Mouse (Mus musculus) layer of hippocampus, postnatal 10 days (tissue): ENCODE measurements around the gene N4bp2l2. TPM values are rescaled to one million over a fixed set of nuclear protein-coding genes. Genes with fewer than 3 reads are reported as not detected.

ENCODE experiments used
- DNase-seq, 2 experiments: peaks; one replicate each; pipeline ENCODE4 v3.0.0; 2021; ENCODE audit warnings: low spot score in 2 of 2
- total RNA-seq, 2 experiments: library from RNA; stranded (reverse); gene quantifications; 2 replicates each; pipeline ENCODE4 v1.2.3; 2021

The N4bp2l2 gene
- total RNA-seq, 2 experiments from 2014 or later = 72.9 to 77.5 TPM

GRCm38 (mm10) chr5:150598202-150599119 is 67.5 kb downstream of the N4bp2l2 start:
- DNase-seq = no peak

- DNase-seq = no peak
Observed at GRCm38 (mm10) chr5:150597088-150597487, 68.9 kb downstream of the N4bp2l2 start, which contains the start of gene N4bp2l1. N4bp2l1 (minus strand) TSS chr5:150597188.

GRCm38 (mm10) chr5:150595366-150596016 is 70.5 kb downstream of the N4bp2l2 start:
- DNase-seq = no peak

- DNase-seq = peak in 1 of 2 experiments; percentile 23
Observed at GRCm38 (mm10) chr5:150594649-150595339, 71.2 kb downstream of the N4bp2l2 start.

- peak; percentile 69 for DNase-seq
Observed at GRCm38 (mm10) chr5:150593756-150594648, 72.0 kb downstream of the N4bp2l2 start.

- peak; percentile 37 to 59 for DNase-seq
Observed at GRCm38 (mm10) chr5:150592904-150593755, 72.9 kb downstream of the N4bp2l2 start.

- DNase-seq = no peak
Observed at GRCm38 (mm10) chr5:150592186-150592903, 73.6 kb downstream of the N4bp2l2 start.

GRCm38 (mm10) chr5:150589945-150590344 is 76.0 kb downstream of the N4bp2l2 start:
- no peak for DNase-seq

GRCm38 (mm10) chr5:150584337-150584729 is 81.7 kb downstream of the N4bp2l2 start:
- no peak for DNase-seq

- no peak for DNase-seq
Observed at GRCm38 (mm10) chr5:150583622-150584336, 82.2 kb downstream of the N4bp2l2 start.

GRCm38 (mm10) chr5:150583181-150583580 is 82.8 kb downstream of the N4bp2l2 start:
- DNase-seq = no peak

- DNase-seq = no peak
Observed at GRCm38 (mm10) chr5:150581180-150581579, 84.8 kb downstream of the N4bp2l2 start.

- no peak for DNase-seq
Observed at GRCm38 (mm10) chr5:150578613-150579171, 87.3 kb downstream of the N4bp2l2 start.

- no peak for DNase-seq
Observed at GRCm38 (mm10) chr5:150576832-150577231, 89.2 kb downstream of the N4bp2l2 start.

GRCm38 (mm10) chr5:150574885-150575284 is 91.1 kb downstream of the N4bp2l2 start:
- no peak for DNase-seq

GRCm38 (mm10) chr5:150574403-150574802 is 91.6 kb downstream of the N4bp2l2 start:
- DNase-seq = no peak

- no peak for DNase-seq
Observed at GRCm38 (mm10) chr5:150570496-150571219, 95.3 kb downstream of the N4bp2l2 start.
